Mouse (Mus musculus) ES-E14 (cell line): ENCODE measurements around the gene Pomp.

ENCODE experiments used
- CHD2 ChIP-seq: IDR thresholded peaks from 2 replicates; pipeline ENCODE4 v1.6.1; 2014; ENCODE audit warnings: mild to moderate bottlenecking, low read depth, low read length, inconsistent platforms
- HCFC1 ChIP-seq: IDR thresholded peaks from 2 replicates; pipeline ENCODE4 v1.6.1; 2012; ENCODE audit warnings: low read length, inconsistent platforms, borderline replicate concordance; ENCODE audit not compliant: insufficient read depth
- MAFK ChIP-seq: IDR thresholded peaks from 2 replicates; pipeline ENCODE4 v1.6.1; 2014; ENCODE audit warnings: mild to moderate bottlenecking, low read depth, low read length, inconsistent platforms; ENCODE audit not compliant: insufficient read depth
- ZC3H11A ChIP-seq: IDR thresholded peaks from 2 replicates; pipeline ENCODE4 v1.6.1; 2012; ENCODE audit warnings: low read depth, mild to moderate bottlenecking, inconsistent platforms, low read length, borderline replicate concordance
- ZNF384 ChIP-seq: IDR thresholded peaks from 2 replicates; pipeline ENCODE4 v1.6.1; 2012; ENCODE audit warnings: low read depth, low read length, inconsistent platforms

GRCm38 (mm10) chr5:147898968-147899549 lies 38.8 kb downstream of the Pomp start:
- TF ChIP-seq ZC3H11A = no peak
- TF ChIP-seq HCFC1 = no peak
- no peak for TF ChIP-seq ZNF384
- no peak for TF ChIP-seq MAFK
- no peak for TF ChIP-seq CHD2
